Mouse (Mus musculus) lung, embryonic 16.5 days (tissue): ENCODE results near the gene Myo6. TPM values are rescaled to one million over a fixed set of nuclear protein-coding genes. Genes with fewer than 3 reads are reported as not detected.
A peak's percentile ranks its signal among the peaks of the same experiment; 100 is the strongest.

ENCODE experiments used
- ATAC-seq: fragments of 200-750 bp; cut with Nextera tagmentation; 2 replicates; pipeline ENCODE4 v1.8.0; 2017; ENCODE audit warnings: low read depth, mild to moderate bottlenecking, moderate library complexity
- H3K27ac ChIP-seq: fragments of 300-500 bp; sonication (generic); 2 replicates; pipeline ENCODE4 v1.5.1; 2014; ENCODE audit warnings: mild to moderate bottlenecking, control low read depth, low read length
- H3K27me3 ChIP-seq: fragments of 300-500 bp; sonication (generic); 2 replicates; pipeline ENCODE4 v1.6.1; 2014; ENCODE audit warnings: low read depth, low read length, mixed read lengths; ENCODE audit not compliant: control insufficient read depth, insufficient read depth
- H3K36me3 ChIP-seq: fragments of 300-500 bp; sonication (generic); 2 replicates; pipeline ENCODE4 v1.6.1; 2014; ENCODE audit warnings: low read length; ENCODE audit not compliant: control insufficient read depth, insufficient read depth
- H3K4me1 ChIP-seq: fragments of 300-500 bp; sonication (generic); replicated peaks from 2 replicates; pipeline ENCODE4 v1.6.1; 2014; ENCODE audit warnings: low read length, mixed read lengths; ENCODE audit not compliant: control insufficient read depth, insufficient read depth
- H3K4me2 ChIP-seq: fragments of 300-500 bp; sonication (generic); 2 replicates; pipeline ENCODE4 v1.6.1; 2014; ENCODE audit warnings: low read depth, low read length, control low read depth
- H3K4me3 ChIP-seq: fragments of 300-500 bp; sonication (generic); 2 replicates; pipeline ENCODE4 v1.5.1; 2014; ENCODE audit warnings: mild to moderate bottlenecking, low read length, control low read depth
- H3K9ac ChIP-seq: fragments of 300-500 bp; sonication (generic); 2 replicates; pipeline ENCODE4 v1.6.1; 2014; ENCODE audit warnings: low read length, control low read depth
- H3K9me3 ChIP-seq: fragments of 300-500 bp; sonication (generic); 2 replicates; pipeline ENCODE4 v1.6.1; 2016; ENCODE audit warnings: low read length; ENCODE audit not compliant: control insufficient read depth
- WGBS: fragments of 180-500 bp; shearing (Covaris S2); extraction: QIAGEN DNeasy Blood & Tissue Kit; methylation state at CpG from one replicate; pipeline ENCODE4 v1.1.7; 2014; 5-methylcytosine and 5-hydroxymethylcytosine counted together
- polyA plus RNA-seq: library from polyadenylated mRNA; unstranded; fragments of >200 nt; fragmentation: Nextera tagmentation; extraction: Ambion mirVana; gene quantifications from 2 replicates; pipeline ENCODE4 v1.2.1, GENCODE M21; 2015

The Myo6 gene
- polyA plus RNA-seq, 1 experiment from 2014 or later: 27.9 TPM

GRCm38 (mm10) chr9:80210096-80210495 lies 45.3 kb downstream of the Myo6 start:
- H3K27me3 ChIP-seq: no peaks in the 10 kb centered on the region
- H3K9ac ChIP-seq: no peak overlapping the region
- no peaks in the 10 kb centered on the region for H3K9me3 ChIP-seq
- peak; percentile 52; the same call in 1 of the 2 replicates for ATAC-seq
- H3K4me1 ChIP-seq: 0 out of 2 replicates have a peak, but pooled peaks cover 3% of the 10 kb centered on the region
- H3K27ac ChIP-seq: no peak overlapping the region
- WGBS: 64% methylated on average over 12 of the region's 12 CpGs
- H3K4me3 ChIP-seq: no peak overlapping the region
- no peak overlapping the region for H3K4me2 ChIP-seq
- no peaks in the 10 kb centered on the region for H3K36me3 ChIP-seq

- H3K4me1 ChIP-seq: 0 out of 2 replicates have a peak, but pooled peaks cover 3% of the 10 kb centered on the region
- H3K36me3 ChIP-seq: no peaks in the 10 kb centered on the region
- H3K4me2 ChIP-seq: no peak overlapping the region
- WGBS: 84% methylated on average over 2 of the region's 2 CpGs
- ATAC-seq: no peak
- no peak overlapping the region for H3K9ac ChIP-seq
- H3K27me3 ChIP-seq: no peaks in the 10 kb centered on the region
- no peak overlapping the region for H3K27ac ChIP-seq
- no peak overlapping the region for H3K4me3 ChIP-seq
- no peaks in the 10 kb centered on the region for H3K9me3 ChIP-seq
These were observed 48.6 kb downstream of the Myo6 start for GRCm38 (mm10) chr9:80213428-80213827.

GRCm38 (mm10) chr9:80215502-80215901 lies 50.7 kb downstream of the Myo6 start:
- no peak overlapping the region for H3K4me2 ChIP-seq
- H3K9ac ChIP-seq: no peak overlapping the region
- H3K4me3 ChIP-seq: no peak overlapping the region
- 85% methylated on average over 5 of the region's 5 CpGs for WGBS
- no peaks in the 10 kb centered on the region for H3K27me3 ChIP-seq
- no peaks in the 10 kb centered on the region for H3K9me3 ChIP-seq
- no peak overlapping the region for H3K27ac ChIP-seq
- H3K4me1 ChIP-seq: no peaks in the 10 kb centered on the region
- no peaks in the 10 kb centered on the region for H3K36me3 ChIP-seq
- ATAC-seq: no peak

DNA sequence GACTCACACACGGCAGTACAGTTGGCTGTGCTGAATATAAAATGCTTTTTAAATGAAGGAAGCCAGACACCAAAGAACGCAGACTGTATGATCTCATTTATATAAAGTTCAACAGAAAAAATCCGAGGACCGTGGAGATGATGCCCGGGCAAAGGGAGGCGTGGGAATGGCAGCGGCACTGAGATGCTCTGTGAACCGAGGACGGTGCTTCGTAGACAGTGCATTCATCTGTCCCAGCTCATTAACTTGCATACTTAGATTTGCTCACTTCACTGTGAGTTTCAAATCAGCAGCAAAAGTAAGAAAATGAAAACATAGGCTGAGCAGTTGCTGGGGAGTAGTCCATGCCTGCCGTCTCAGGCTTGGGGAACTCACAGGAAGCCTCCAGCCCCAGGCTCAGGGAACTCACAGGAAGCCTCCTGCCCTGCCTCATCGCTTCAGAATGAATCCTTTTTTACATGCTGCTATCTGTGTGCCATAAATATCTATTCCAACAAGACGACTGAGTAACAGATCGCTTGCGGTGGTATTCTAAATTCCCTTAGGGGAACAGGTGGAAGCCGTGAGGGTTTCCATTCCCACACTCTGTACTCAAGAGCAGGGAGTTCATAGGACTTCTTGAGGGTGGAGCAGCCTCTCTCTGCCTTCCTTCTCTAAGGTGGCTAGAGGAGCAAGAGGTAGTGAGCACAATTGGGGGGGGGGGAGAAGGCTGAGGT lies 52.1 kb downstream of the Myo6 start:
- ATAC-seq: no peak
- H3K9ac ChIP-seq: no peak overlapping the region
- H3K4me1 ChIP-seq: no peaks in the 10 kb centered on the region
- H3K4me2 ChIP-seq: no peak overlapping the region
- no peaks in the 10 kb centered on the region for H3K27me3 ChIP-seq
- H3K9me3 ChIP-seq: no peaks in the 10 kb centered on the region
- 76% methylated on average over 16 of the region's 16 CpGs for WGBS
- no peaks in the 10 kb centered on the region for H3K36me3 ChIP-seq
- H3K27ac ChIP-seq: no peak overlapping the region
- no peak overlapping the region for H3K4me3 ChIP-seq

DNA sequence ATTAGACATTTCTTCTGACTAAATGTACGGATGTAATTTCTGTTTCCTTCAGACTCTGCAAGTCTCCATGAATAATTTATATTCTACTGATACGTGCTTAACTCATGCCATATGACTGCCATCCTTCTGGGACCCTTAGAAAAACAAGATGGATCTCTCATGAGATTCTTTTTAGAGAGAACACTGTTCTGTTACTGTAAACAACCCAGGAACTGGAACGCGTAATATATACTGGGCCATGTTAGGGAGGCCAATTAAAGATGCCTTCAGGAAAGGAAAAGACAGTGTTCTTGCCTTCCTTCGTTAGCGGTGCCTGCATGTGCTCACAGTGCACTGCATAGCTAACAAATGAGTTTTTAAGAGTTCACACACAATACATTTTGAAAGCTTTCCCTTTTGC lies 53.9 kb downstream of the Myo6 start:
- H3K9ac ChIP-seq: no peak overlapping the region
- H3K27me3 ChIP-seq: no peaks in the 10 kb centered on the region
- H3K27ac ChIP-seq: no peak overlapping the region
- H3K4me1 ChIP-seq: no peaks in the 10 kb centered on the region
- H3K4me2 ChIP-seq: no peak overlapping the region
- H3K4me3 ChIP-seq: no peak overlapping the region
- 53% methylated on average over 6 of the region's 6 CpGs for WGBS
- H3K9me3 ChIP-seq: no peaks in the 10 kb centered on the region
- no peak for ATAC-seq
- H3K36me3 ChIP-seq: no peaks in the 10 kb centered on the region

GRCm38 (mm10) chr9:80223989-80224635 lies 59.3 kb downstream of the Myo6 start:
- Histone ChIP-seq H3K4me1 (no peaks in the 10 kb centered on the region), H3K4me2 (no peak overlapping the region), H3K9me3 (no peaks in the 10 kb centered on the region), H3K4me3 (no peak overlapping the region), H3K36me3 (no peaks in the 10 kb centered on the region), H3K9ac (no peak overlapping the region), H3K27ac (no peak overlapping the region), H3K27me3 (no peaks in the 10 kb centered on the region)
- WGBS: 70% methylated on average over 11 of the region's 11 CpGs
- no peak for ATAC-seq

GRCm38 (mm10) chr9:80226579-80227325 lies 61.9 kb downstream of the Myo6 start:
- no peak for ATAC-seq
- Histone ChIP-seq H3K36me3 (no peaks in the 10 kb centered on the region), H3K9me3 (no peaks in the 10 kb centered on the region), H3K4me1 (no peaks in the 10 kb centered on the region), H3K27ac (no peak overlapping the region), H3K4me3 (no peak overlapping the region), H3K9ac (no peak overlapping the region), H3K4me2 (no peak overlapping the region), H3K27me3 (no peaks in the 10 kb centered on the region)
- 92% methylated on average over 5 of the region's 5 CpGs for WGBS

GRCm38 (mm10) chr9:80233831-80234455 lies 69.1 kb downstream of the Myo6 start:
- Histone ChIP-seq H3K9ac (no peak overlapping the region), H3K27ac (no peak overlapping the region), H3K36me3 (no peaks in the 10 kb centered on the region), H3K27me3 (no peaks in the 10 kb centered on the region), H3K4me2 (no peak overlapping the region), H3K4me1 (no peaks in the 10 kb centered on the region), H3K4me3 (no peak overlapping the region), H3K9me3 (no peaks in the 10 kb centered on the region)
- no peak for ATAC-seq
- WGBS: 84% methylated on average over 4 of the region's 4 CpGs
